In the genomic region with DNA sequence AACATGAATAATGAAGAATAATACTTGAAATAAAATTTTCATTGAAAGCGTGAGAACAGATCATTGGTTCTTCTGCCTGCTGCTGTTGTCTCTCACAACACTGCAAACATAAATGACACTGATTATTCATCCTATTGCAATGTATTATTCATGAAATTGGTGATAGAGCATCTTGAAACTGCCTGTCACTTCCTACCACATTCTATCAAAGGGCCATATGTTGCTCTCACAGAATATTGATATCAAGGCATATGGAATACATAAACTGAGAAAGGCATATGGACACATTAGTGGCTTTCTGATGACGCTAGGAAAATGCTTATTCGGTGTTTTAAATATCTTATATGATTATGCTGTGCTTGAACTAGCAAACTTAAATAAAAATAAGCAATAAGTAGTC, we compare ENCODE assay signal across 22 mouse cellular contexts.
"Had no signal": no experiment of that assay in that cellular context is flagged by ENCODE, and none has a peak within 500 bp of the region (broad histone marks: within the 10 kb centered on the region; RNA-seq: fewer than 3 reads in every experiment).

No protein-coding gene starts in this region.

- ATAC-seq: liver, embryonic 12.5 days; midbrain, embryonic 15.5 days had no signal

- H3K4me1 ChIP-seq: limb, embryonic 10.5 days; limb, embryonic 13.5 days; liver, embryonic 12.5 days; liver, embryonic 15.5 days; lung, embryonic 15.5 days; megakaryocyte, embryonic 14.5 days; midbrain, embryonic 10.5 days; midbrain, embryonic 15.5 days; neural tube, embryonic 12.5 days had no signal

- H3K9me3 ChIP-seq: limb, embryonic 10.5 days; limb, embryonic 13.5 days; liver, embryonic 12.5 days; liver, embryonic 15.5 days; lung, embryonic 15.5 days; megakaryocyte, embryonic 14.5 days; midbrain, embryonic 10.5 days; midbrain, embryonic 15.5 days; neural tube, embryonic 12.5 days had no signal

- H3K27me3 ChIP-seq: limb, embryonic 13.5 days; liver, embryonic 12.5 days; liver, embryonic 15.5 days; lung, embryonic 15.5 days; megakaryocyte, embryonic 14.5 days; midbrain, embryonic 15.5 days; neural tube, embryonic 12.5 days had no signal

- H3K4me2 ChIP-seq: limb, embryonic 13.5 days; liver, embryonic 12.5 days; liver, embryonic 15.5 days; lung, embryonic 15.5 days; midbrain, embryonic 15.5 days; neural tube, embryonic 12.5 days had no signal

- H3K36me3 ChIP-seq: limb, embryonic 10.5 days; limb, embryonic 13.5 days; liver, embryonic 12.5 days; liver, embryonic 15.5 days; lung, embryonic 15.5 days; midbrain, embryonic 10.5 days; midbrain, embryonic 15.5 days; neural tube, embryonic 12.5 days had no signal

- H3K4me3 ChIP-seq: layer of hippocampus, adult 2 months; left cerebral cortex, adult 2 months; limb, embryonic 10.5 days; limb, embryonic 13.5 days; liver, embryonic 12.5 days; liver, embryonic 15.5 days; lung, embryonic 15.5 days; megakaryocyte, embryonic 14.5 days; midbrain, embryonic 10.5 days; midbrain, embryonic 15.5 days; neural tube, embryonic 12.5 days had no signal

- DNase-seq: kidney, adult 2 months; kidney, postnatal 25 days; layer of hippocampus, adult 9-11 months; layer of hippocampus, postnatal 36 days; liver; lung, adult 18-20 months; lung, postnatal 10 days; lung, postnatal 36 days; thymus, postnatal 25 days had no signal

- H3K9ac ChIP-seq: limb, embryonic 13.5 days; liver, embryonic 12.5 days; liver, embryonic 15.5 days; lung, embryonic 15.5 days; midbrain, embryonic 15.5 days; neural tube, embryonic 12.5 days had no signal

- H3K27ac ChIP-seq: kidney, postnatal 0 days; layer of hippocampus, adult 2 months; left cerebral cortex, adult 2 months; limb, embryonic 10.5 days; limb, embryonic 13.5 days; liver, embryonic 12.5 days; liver, embryonic 15.5 days; lung, embryonic 15.5 days; midbrain, embryonic 10.5 days; midbrain, embryonic 15.5 days; neural tube, embryonic 12.5 days; stomach, postnatal 0 days had no signal
